Mouse (Mus musculus): ENCODE measurements around the gene Igsf9. TPM values are rescaled to one million over a fixed set of nuclear protein-coding genes. Genes with fewer than 3 reads are reported as not detected.

Igsf9 gene
- polyA plus RNA-seq, 1 experiment from 2014 or later = 109 TPM

DNA sequence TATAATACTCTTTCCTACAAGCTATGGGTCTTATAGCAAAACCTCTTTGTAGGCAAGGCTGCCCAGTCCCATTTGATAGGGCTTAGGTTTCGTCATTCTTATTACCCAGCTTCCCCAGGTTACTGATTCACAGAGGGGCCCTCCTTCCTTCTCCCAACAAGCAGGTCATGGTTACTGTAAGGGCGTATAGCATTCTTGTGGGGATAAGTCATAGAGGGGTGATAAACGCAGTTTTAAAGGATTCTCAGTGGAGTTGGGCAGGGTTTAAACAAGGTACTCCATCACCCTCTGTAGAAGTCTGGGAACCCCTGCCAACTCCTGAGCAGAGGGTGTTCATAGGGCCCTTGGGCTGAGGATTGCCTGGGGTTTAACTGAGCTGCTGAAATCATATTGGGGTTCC, 19.1 kb upstream of the Igsf9 start:
- 40% methylated on average over 3 of the region's 3 CpGs for WGBS
- peak overlapping the region; percentile 29 for H3K4me2 ChIP-seq (ENCODE audit: low read depth, low read length)
- no peak overlapping the region for H3K9ac ChIP-seq (ENCODE audit: low read depth, low read length)
- H3K4me1 ChIP-seq (ENCODE audit: control insufficient read depth, insufficient read depth, low read length) = peaks cover 5% of the 10 kb centered on the region; the same call in 1 of the 2 replicates
- peak overlapping the region; percentile 89 for H3K27ac ChIP-seq (ENCODE audit: low read length)
- no peaks in the 10 kb centered on the region for H3K9me3 ChIP-seq (ENCODE audit: control insufficient read depth, low read length)
- H3K4me3 ChIP-seq (ENCODE audit: low read length) = peak overlapping the region; percentile 10; the same call in 1 of the 2 replicates
- no peaks in the 10 kb centered on the region for H3K27me3 ChIP-seq (replicated peaks; ENCODE audit: control insufficient read depth, insufficient read depth, low read length)
- peak; percentile 86 for ATAC-seq
- no peaks in the 10 kb centered on the region for H3K36me3 ChIP-seq (ENCODE audit: control insufficient read depth, insufficient read depth, low read length)

- no peaks in the 10 kb centered on the region for H3K36me3 ChIP-seq (ENCODE audit: control insufficient read depth, insufficient read depth, low read length)
Observed at GRCm38 (mm10) chr1:172463387-172464333, 17.9 kb upstream of the Igsf9 start.

DNA sequence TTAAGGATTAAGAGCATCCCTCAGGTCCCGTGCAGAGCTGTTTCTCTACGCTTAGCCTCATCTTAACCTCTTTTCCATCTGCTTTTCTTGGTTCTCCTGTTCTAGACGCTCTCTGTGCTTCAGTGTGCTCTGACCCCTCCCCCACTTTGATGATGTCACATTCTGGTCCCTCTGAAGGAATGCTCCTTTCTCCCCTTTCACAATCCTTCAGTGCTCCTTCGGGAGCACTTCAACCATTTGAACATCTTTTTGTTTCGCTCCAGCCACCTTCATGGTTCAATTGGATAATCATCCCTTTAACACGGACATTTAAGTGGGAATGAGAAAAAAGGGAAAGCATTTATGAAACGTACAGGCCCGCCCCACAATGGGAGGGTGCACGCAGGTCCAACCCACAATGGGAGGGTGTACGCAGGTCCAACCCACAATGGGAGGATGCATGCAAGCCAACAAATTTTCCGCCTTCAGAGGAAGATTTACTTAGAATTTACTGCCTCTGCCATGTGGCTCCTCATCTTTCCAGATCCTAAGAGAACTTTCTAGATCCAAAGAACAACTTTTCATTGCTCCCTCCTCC, 13.2 kb upstream of the Igsf9 start:
- no peak for ATAC-seq
- Histone ChIP-seq H3K9ac (ENCODE audit: low read depth, low read length) (no peak overlapping the region), H3K4me3 (ENCODE audit: low read length) (no peak overlapping the region), H3K9me3 (ENCODE audit: control insufficient read depth, low read length) (no peaks in the 10 kb centered on the region), H3K4me1 (ENCODE audit: control insufficient read depth, insufficient read depth, low read length) (peaks cover 14% of the 10 kb centered on the region), H3K36me3 (ENCODE audit: control insufficient read depth, insufficient read depth, low read length) (no peaks in the 10 kb centered on the region), H3K27ac (ENCODE audit: low read length) (no peak overlapping the region), H3K4me2 (ENCODE audit: low read depth, low read length) (no peak overlapping the region), H3K27me3 (replicated peaks; ENCODE audit: control insufficient read depth, insufficient read depth, low read length) (no peaks in the 10 kb centered on the region)
- WGBS = 86% methylated on average over 11 of the region's 11 CpGs

More at GRCm38 (mm10) chr1:172463387-172464333, 17.9 kb upstream of the Igsf9 start:
- H3K9me3 ChIP-seq (ENCODE audit: control insufficient read depth, low read length) = no peaks in the 10 kb centered on the region
- H3K9ac ChIP-seq (ENCODE audit: low read depth, low read length) = no peak overlapping the region
- no peak overlapping the region for H3K4me3 ChIP-seq (ENCODE audit: low read length)
- no peak overlapping the region for H3K4me2 ChIP-seq (ENCODE audit: low read depth, low read length)
- ATAC-seq = peak; percentile 24
- H3K27ac ChIP-seq (ENCODE audit: low read length) = peak overlapping the region; percentile 68
- H3K27me3 ChIP-seq (replicated peaks; ENCODE audit: control insufficient read depth, insufficient read depth, low read length) = no peaks in the 10 kb centered on the region
- 72% methylated on average over 16 of the region's 16 CpGs for WGBS
- peaks cover 7% of the 10 kb centered on the region; the same call in 1 of the 2 replicates for H3K4me1 ChIP-seq (ENCODE audit: control insufficient read depth, insufficient read depth, low read length)

GRCm38 (mm10) chr1:172469373-172469772, 12.2 kb upstream of the Igsf9 start:
- WGBS = 60% methylated on average over 5 of the region's 5 CpGs
- H3K9me3 ChIP-seq (ENCODE audit: control insufficient read depth, low read length) = no peaks in the 10 kb centered on the region

GRCm38 (mm10) chr1:172469810-172470448, 11.7 kb upstream of the Igsf9 start:
- Histone ChIP-seq H3K4me2 (ENCODE audit: low read depth, low read length) (no peak overlapping the region), H3K36me3 (ENCODE audit: control insufficient read depth, insufficient read depth, low read length) (no peaks in the 10 kb centered on the region), H3K27me3 (replicated peaks; ENCODE audit: control insufficient read depth, insufficient read depth, low read length) (no peaks in the 10 kb centered on the region), H3K4me1 (ENCODE audit: control insufficient read depth, insufficient read depth, low read length) (peaks cover 9% of the 10 kb centered on the region), H3K9ac (ENCODE audit: low read depth, low read length) (no peak overlapping the region), H3K27ac (ENCODE audit: low read length) (no peak overlapping the region), H3K4me3 (ENCODE audit: low read length) (no peak overlapping the region), H3K9me3 (ENCODE audit: control insufficient read depth, low read length) (no peaks in the 10 kb centered on the region)
- no peak for ATAC-seq
- 55% methylated on average over 8 of the region's 8 CpGs for WGBS

More at GRCm38 (mm10) chr1:172469373-172469772, 12.2 kb upstream of the Igsf9 start:
- H3K4me2 ChIP-seq (ENCODE audit: low read depth, low read length) = no peak overlapping the region
- H3K36me3 ChIP-seq (ENCODE audit: control insufficient read depth, insufficient read depth, low read length) = no peaks in the 10 kb centered on the region
- peaks cover 9% of the 10 kb centered on the region for H3K4me1 ChIP-seq (ENCODE audit: control insufficient read depth, insufficient read depth, low read length)
- H3K27ac ChIP-seq (ENCODE audit: low read length) = no peak overlapping the region
- H3K27me3 ChIP-seq (replicated peaks; ENCODE audit: control insufficient read depth, insufficient read depth, low read length) = no peaks in the 10 kb centered on the region
- no peak for ATAC-seq
- H3K9ac ChIP-seq (ENCODE audit: low read depth, low read length) = no peak overlapping the region
- no peak overlapping the region for H3K4me3 ChIP-seq (ENCODE audit: low read length)

DNA sequence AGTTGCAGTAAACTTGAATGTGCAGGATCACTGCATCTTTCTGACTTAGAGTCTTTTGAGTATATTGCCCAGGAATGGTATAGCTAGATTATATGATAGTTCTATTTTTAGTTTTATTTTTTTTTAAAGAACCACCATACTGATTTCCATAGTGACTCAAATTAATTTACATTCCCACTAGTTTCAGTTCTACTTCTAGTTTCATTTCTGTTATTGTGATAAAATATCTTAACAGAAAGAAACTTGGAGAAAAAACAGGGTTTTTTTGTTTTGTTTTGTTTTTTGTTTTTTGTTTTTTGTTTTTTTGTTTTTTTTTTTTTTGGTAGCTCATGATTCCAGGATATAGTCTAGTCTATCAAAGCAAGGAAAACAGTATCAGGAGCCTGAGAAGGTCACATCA, 8.7 kb upstream of the Igsf9 start:
- no peak for ATAC-seq
- Histone ChIP-seq H3K9me3 (ENCODE audit: control insufficient read depth, low read length) (no peaks in the 10 kb centered on the region), H3K4me3 (ENCODE audit: low read length) (no peak overlapping the region), H3K4me1 (ENCODE audit: control insufficient read depth, insufficient read depth, low read length) (peaks cover 9% of the 10 kb centered on the region), H3K4me2 (ENCODE audit: low read depth, low read length) (no peak overlapping the region), H3K27me3 (replicated peaks; ENCODE audit: control insufficient read depth, insufficient read depth, low read length) (no peaks in the 10 kb centered on the region), H3K27ac (ENCODE audit: low read length) (no peak overlapping the region), H3K36me3 (ENCODE audit: control insufficient read depth, insufficient read depth, low read length) (no peaks in the 10 kb centered on the region), H3K9ac (ENCODE audit: low read depth, low read length) (no peak overlapping the region)

DNA sequence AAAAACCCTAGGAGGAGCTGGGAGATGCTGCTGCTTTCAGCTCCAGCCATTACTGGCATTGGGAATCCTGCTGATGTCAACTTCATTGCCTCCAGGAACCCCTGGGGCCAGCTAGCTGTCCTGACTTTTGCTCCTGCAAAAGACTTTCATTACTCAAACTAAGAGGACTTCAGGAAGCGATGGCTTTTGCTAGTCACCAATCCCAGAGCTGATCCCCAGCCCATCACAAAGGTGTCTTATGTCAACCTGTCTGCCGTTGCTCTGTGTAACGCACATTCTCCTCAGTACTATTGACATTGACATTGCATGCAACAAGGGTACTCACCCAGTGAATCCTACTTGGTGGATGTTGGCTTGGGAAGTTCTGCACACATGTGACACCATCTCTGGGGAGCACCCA, 7.4 kb upstream of the Igsf9 start:
- Histone ChIP-seq H3K9me3 (ENCODE audit: control insufficient read depth, low read length) (no peaks in the 10 kb centered on the region), H3K27ac (ENCODE audit: low read length) (no peak overlapping the region)
- WGBS = 78% methylated on average over 3 of the region's 3 CpGs

GRCm38 (mm10) chr1:172475054-172475741, 6.4 kb upstream of the Igsf9 start, which contains the start of gene Slamf9:
Gene Slamf9, plus strand, starts transcription at chr1:172475358.
- Histone ChIP-seq H3K9me3 (ENCODE audit: control insufficient read depth, low read length) (no peaks in the 10 kb centered on the region), H3K36me3 (ENCODE audit: control insufficient read depth, insufficient read depth, low read length) (no peaks in the 10 kb centered on the region), H3K4me3 (ENCODE audit: low read length) (no peak within 1 kb of the TSS), H3K9ac (ENCODE audit: low read depth, low read length) (no peak within 1 kb of the TSS), H3K27ac (ENCODE audit: low read length) (no peak within 1 kb of the TSS), H3K27me3 (replicated peaks; ENCODE audit: control insufficient read depth, insufficient read depth, low read length) (no peaks in the 10 kb centered on the region), H3K4me1 (ENCODE audit: control insufficient read depth, insufficient read depth, low read length) (no peaks in the 10 kb centered on the region), H3K4me2 (ENCODE audit: low read depth, low read length) (no peak within 1 kb of the TSS)
- WGBS = 43% methylated on average over 7 of the region's 7 CpGs
- ATAC-seq = peak; percentile 72

More for the DNA sequence above, 7.4 kb upstream of the Igsf9 start:
- Histone ChIP-seq H3K4me1 (ENCODE audit: control insufficient read depth, insufficient read depth, low read length) (peaks cover 7% of the 10 kb centered on the region), H3K9ac (ENCODE audit: low read depth, low read length) (no peak overlapping the region), H3K4me2 (ENCODE audit: low read depth, low read length) (no peak overlapping the region), H3K4me3 (ENCODE audit: low read length) (no peak overlapping the region), H3K27me3 (replicated peaks; ENCODE audit: control insufficient read depth, insufficient read depth, low read length) (no peaks in the 10 kb centered on the region), H3K36me3 (ENCODE audit: control insufficient read depth, insufficient read depth, low read length) (no peaks in the 10 kb centered on the region)
- no peak for ATAC-seq

GRCm38 (mm10) chr1:172478020-172478419, 3.6 kb upstream of the Igsf9 start:
- Histone ChIP-seq H3K4me3 (ENCODE audit: low read length) (no peak overlapping the region), H3K9me3 (ENCODE audit: control insufficient read depth, low read length) (no peaks in the 10 kb centered on the region), H3K9ac (ENCODE audit: low read depth, low read length) (no peak overlapping the region), H3K36me3 (ENCODE audit: control insufficient read depth, insufficient read depth, low read length) (no peaks in the 10 kb centered on the region), H3K4me1 (ENCODE audit: control insufficient read depth, insufficient read depth, low read length) (peaks cover 8% of the 10 kb centered on the region), H3K27ac (ENCODE audit: low read length) (no peak overlapping the region), H3K4me2 (ENCODE audit: low read depth, low read length) (no peak overlapping the region), H3K27me3 (replicated peaks; ENCODE audit: control insufficient read depth, insufficient read depth, low read length) (no peaks in the 10 kb centered on the region)
- ATAC-seq = no peak
- WGBS = 81% methylated on average over 5 of the region's 5 CpGs

Data from intestine, embryonic 16.5 days (tissue).